Mouse (Mus musculus): Measurements from ENCODE around the gene Gm13275.
"Not testable (repeated sequence)": the region's sequence is repeated elsewhere in the genome, so short reads cannot be mapped to it uniquely, and the experiment has no call there.

GRCm38 (mm10) chr4:88758751-88759150, 35.5 kb upstream of the Gm13275 start:
- not testable (repeated sequence) for TF ChIP-seq CTCF (IDR thresholded peaks at IDR 0.05; ENCODE audit: borderline replicate concordance, extremely low read depth, insufficient read depth, insufficient read length); POLR2A (IDR thresholded peaks at IDR 0.05; ENCODE audit: borderline replicate concordance, extremely low read depth, insufficient read depth, insufficient read length, poor library complexity, severe bottlenecking)

Data from brain, embryonic 14.5 days (tissue).